Mouse (Mus musculus) forebrain, embryonic 12.5 days (tissue): ENCODE measurements around the gene Gnl3l. TPM values are rescaled to one million over a fixed set of nuclear protein-coding genes. Genes with fewer than 3 reads are reported as not detected.

Source experiments
- ATAC-seq: fragments of 200-750 bp; cut with Nextera tagmentation; 2 replicates; pipeline ENCODE4 v1.8.0; 2017; ENCODE audit warnings: moderate TSS enrichment; ENCODE audit not compliant: low FRiP score
- H3K27ac ChIP-seq: fragments of 300-500 bp; sonication (generic); 2 replicates; pipeline ENCODE4 v1.5.1; 2016; ENCODE audit warnings: mild to moderate bottlenecking
- H3K27me3 ChIP-seq: fragments of 300-500 bp; sonication (generic); 2 replicates; pipeline ENCODE4 v1.6.1; 2016; ENCODE audit warnings: mild to moderate bottlenecking
- H3K36me3 ChIP-seq: fragments of 300-500 bp; sonication (generic); replicated peaks from 2 replicates; pipeline ENCODE4 v1.6.1; 2016; ENCODE audit warnings: mild to moderate bottlenecking
- H3K4me1 ChIP-seq: fragments of 300-500 bp; sonication (generic); 2 replicates; pipeline ENCODE4 v1.6.1; 2016
- H3K4me2 ChIP-seq: fragments of 300-500 bp; sonication (generic); 2 replicates; pipeline ENCODE4 v1.6.1; 2016; ENCODE audit warnings: mild to moderate bottlenecking, moderate library complexity
- H3K4me3 ChIP-seq: fragments of 300-500 bp; sonication (generic); replicated peaks from 2 replicates; pipeline ENCODE4 v1.5.1; 2016; ENCODE audit warnings: mild to moderate bottlenecking
- H3K9ac ChIP-seq: fragments of 300-500 bp; sonication (generic); 2 replicates; pipeline ENCODE4 v1.6.1; 2016; ENCODE audit warnings: mild to moderate bottlenecking
- H3K9me3 ChIP-seq: fragments of 300-500 bp; sonication (generic); 2 replicates; pipeline ENCODE4 v1.6.1; 2016
- WGBS: fragments of 180-500 bp; shearing (Covaris S2); methylation state at CpG from one replicate; pipeline ENCODE4 v1.1.7; 2016; 5-methylcytosine and 5-hydroxymethylcytosine counted together
- polyA plus RNA-seq: library from polyadenylated mRNA; unstranded; fragments of >200 nt; fragmentation: Nextera tagmentation; extraction: Ambion mirVana; gene quantifications from 2 replicates; pipeline ENCODE4 v1.2.1, GENCODE M21; 2016

Gene Gnl3l
- polyA plus RNA-seq, 1 experiment from 2014 or later: 51.5 TPM

GRCm38 (mm10) chrX:150954721-150955120 is 62.4 kb downstream of the Gnl3l start:
- no peak for ATAC-seq
- Histone ChIP-seq H3K9ac (no peak overlapping the region), H3K27me3 (0 out of 2 replicates have a peak, but pooled peaks cover 4% of the 10 kb centered on the region)

More at GRCm38 (mm10) chrX:150954721-150955120, 62.4 kb downstream of the Gnl3l start:
- H3K36me3 ChIP-seq: no peaks in the 10 kb centered on the region
- 57% methylated on average over 1 of the region's 1 CpGs for WGBS
- H3K27ac ChIP-seq: no peak overlapping the region
- no peak overlapping the region for H3K4me3 ChIP-seq
- no peaks in the 10 kb centered on the region for H3K9me3 ChIP-seq
- H3K4me2 ChIP-seq: no peak overlapping the region
- no peaks in the 10 kb centered on the region for H3K4me1 ChIP-seq

Other genes starting within 250 kb of the Gnl3l start
- gene Maged2, start 203.0 kb downstream of the Gnl3l start, polyA plus RNA-seq: 257 and 277 TPM in 2 replicates
- 12.0 and 12.3 TPM in 2 replicates for gene Fgd1, start 28.8 kb upstream of the Gnl3l start, polyA plus RNA-seq
- 39.5 and 44.0 TPM in 2 replicates for gene Tsr2, start 79.2 kb upstream of the Gnl3l start, polyA plus RNA-seq
- gene Wnk3, start 180.8 kb upstream of the Gnl3l start, polyA plus RNA-seq: 17.0 and 20.1 TPM in 2 replicates